Mouse (Mus musculus) midbrain, embryonic 12.5 days (tissue): ENCODE measurements at regions not wholly inside any gene's neighbourhood (a gene's known extent, or its start where the extent isn't known, plus 50 kb on each side); places are given as distances from the start of the nearest gene placed in this dataset.

Experiments used
- ATAC-seq: fragments of 200-750 bp; cut with Nextera tagmentation; 2 replicates; pipeline ENCODE4 v1.8.0; 2017; ENCODE audit warnings: low read depth, moderate TSS enrichment, moderate library complexity; ENCODE audit not compliant: low FRiP score
- H3K27ac ChIP-seq: fragments of 300-500 bp; sonication (generic); replicated peaks from 2 replicates; pipeline ENCODE4 v1.5.1; 2016; ENCODE audit warnings: mild to moderate bottlenecking
- H3K27me3 ChIP-seq: fragments of 300-500 bp; sonication (generic); 2 replicates; pipeline ENCODE4 v1.6.1; 2016; ENCODE audit warnings: mild to moderate bottlenecking
- H3K36me3 ChIP-seq: fragments of 300-500 bp; sonication (generic); 2 replicates; pipeline ENCODE4 v1.6.1; 2016
- H3K4me1 ChIP-seq: fragments of 300-500 bp; sonication (generic); 2 replicates; pipeline ENCODE4 v1.6.1; 2016
- H3K4me2 ChIP-seq: fragments of 300-500 bp; sonication (generic); replicated peaks from 2 replicates; pipeline ENCODE4 v1.6.1; 2016; ENCODE audit warnings: mild to moderate bottlenecking, moderate library complexity
- H3K4me3 ChIP-seq: fragments of 300-500 bp; sonication (generic); 2 replicates; pipeline ENCODE4 v1.5.1; 2016; ENCODE audit warnings: mild to moderate bottlenecking
- H3K9ac ChIP-seq: fragments of 300-500 bp; sonication (generic); replicated peaks from 2 replicates; pipeline ENCODE4 v1.6.1; 2016; ENCODE audit warnings: mild to moderate bottlenecking, moderate library complexity
- H3K9me3 ChIP-seq: fragments of 300-500 bp; sonication (generic); 2 replicates; pipeline ENCODE4 v1.6.1; 2016; ENCODE audit warnings: mild to moderate bottlenecking
- WGBS: fragments of 180-500 bp; shearing (Covaris S2); methylation state at CpG from one replicate; pipeline ENCODE4 v1.1.7; 2016; 5-methylcytosine and 5-hydroxymethylcytosine counted together

DNA sequence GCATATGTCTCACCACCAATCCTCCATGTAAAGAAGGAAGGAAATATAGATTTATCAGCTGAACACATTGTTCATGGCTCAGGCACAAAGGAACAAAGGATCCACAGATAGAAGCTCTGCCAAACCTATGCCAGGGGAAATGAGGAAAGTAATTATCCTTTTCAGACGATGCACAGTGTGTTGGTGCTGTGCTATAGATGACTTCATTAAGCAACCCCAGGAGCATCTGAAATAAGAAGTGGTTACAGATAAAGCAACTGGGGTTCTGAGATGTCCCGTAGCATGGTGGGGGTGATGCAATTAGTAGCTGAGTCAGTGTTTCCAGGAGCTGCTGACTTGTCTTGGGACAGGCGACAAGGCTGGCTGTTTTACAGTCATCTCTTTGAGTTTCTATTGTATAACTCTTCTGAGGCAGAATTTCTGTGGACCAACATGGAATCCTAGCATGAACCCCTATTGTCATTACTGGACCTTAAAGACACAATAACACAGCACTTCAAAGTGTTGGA, 86.2 kb upstream of the Pdzrn3 start:
- H3K4me1 ChIP-seq: no peaks in the 10 kb centered on the region
- H3K27me3 ChIP-seq: no peaks in the 10 kb centered on the region
- no peak overlapping the region for H3K9ac ChIP-seq
- no peaks in the 10 kb centered on the region for H3K36me3 ChIP-seq
- 75% methylated on average over 3 of the region's 3 CpGs for WGBS
- H3K4me3 ChIP-seq: no peak overlapping the region
- H3K9me3 ChIP-seq: no peaks in the 10 kb centered on the region
- ATAC-seq: no peak
- H3K27ac ChIP-seq: no peak overlapping the region
- H3K4me2 ChIP-seq: no peak overlapping the region

DNA sequence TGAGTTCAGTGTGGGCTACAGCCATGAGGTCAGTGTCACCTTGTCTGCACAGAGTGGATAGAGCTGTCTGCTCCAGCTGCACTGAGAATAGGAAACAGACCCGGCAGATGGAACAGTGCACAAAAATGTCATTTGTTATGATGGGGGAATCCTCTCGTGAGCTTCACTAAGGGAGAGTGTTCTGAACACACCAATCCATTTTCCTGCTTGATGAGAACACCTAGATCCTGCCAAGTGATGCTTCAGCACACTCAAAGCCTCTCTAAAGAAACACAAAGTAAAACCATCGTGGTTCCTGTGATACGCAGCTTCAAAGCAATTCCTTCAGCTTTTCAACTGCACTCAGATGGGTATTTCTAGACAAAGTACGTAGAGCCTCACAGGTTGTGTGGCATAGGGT, 69.0 kb upstream of the Pdzrn3 start:
- no peaks in the 10 kb centered on the region for H3K9me3 ChIP-seq
- H3K4me1 ChIP-seq: no peaks in the 10 kb centered on the region
- no peaks in the 10 kb centered on the region for H3K36me3 ChIP-seq
- ATAC-seq: no peak
- WGBS: 78% methylated on average over 5 of the region's 5 CpGs
- H3K4me2 ChIP-seq: no peak overlapping the region
- no peak overlapping the region for H3K9ac ChIP-seq
- no peak overlapping the region for H3K4me3 ChIP-seq
- H3K27me3 ChIP-seq: no peaks in the 10 kb centered on the region
- H3K27ac ChIP-seq: no peak overlapping the region

DNA sequence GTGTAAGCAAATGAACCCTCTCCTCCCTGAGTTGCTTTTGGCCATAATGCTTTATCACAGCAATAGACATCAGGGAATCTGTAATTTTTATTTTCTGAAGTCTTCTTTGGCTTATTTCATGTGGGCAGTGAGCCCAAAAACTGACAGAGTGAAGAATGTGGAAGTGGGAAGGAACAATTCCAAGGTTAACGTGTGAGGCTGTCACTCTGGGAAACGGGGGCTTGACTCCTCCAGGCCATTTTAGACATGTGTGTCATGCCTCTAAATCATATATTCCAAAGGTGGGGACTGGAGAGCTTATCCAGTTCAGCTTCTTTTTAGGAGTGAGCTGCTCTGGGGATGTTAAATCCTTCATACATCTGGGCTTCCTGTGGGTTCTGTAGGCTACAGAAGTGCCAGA, 68.6 kb upstream of the Pdzrn3 start:
- no peak for ATAC-seq
- Histone ChIP-seq H3K4me1 (no peaks in the 10 kb centered on the region), H3K27me3 (no peaks in the 10 kb centered on the region), H3K9me3 (no peaks in the 10 kb centered on the region), H3K9ac (no peak overlapping the region), H3K4me2 (no peak overlapping the region), H3K4me3 (no peak overlapping the region), H3K27ac (no peak overlapping the region), H3K36me3 (no peaks in the 10 kb centered on the region)
- 73% methylated on average over 2 of the region's 2 CpGs for WGBS

DNA sequence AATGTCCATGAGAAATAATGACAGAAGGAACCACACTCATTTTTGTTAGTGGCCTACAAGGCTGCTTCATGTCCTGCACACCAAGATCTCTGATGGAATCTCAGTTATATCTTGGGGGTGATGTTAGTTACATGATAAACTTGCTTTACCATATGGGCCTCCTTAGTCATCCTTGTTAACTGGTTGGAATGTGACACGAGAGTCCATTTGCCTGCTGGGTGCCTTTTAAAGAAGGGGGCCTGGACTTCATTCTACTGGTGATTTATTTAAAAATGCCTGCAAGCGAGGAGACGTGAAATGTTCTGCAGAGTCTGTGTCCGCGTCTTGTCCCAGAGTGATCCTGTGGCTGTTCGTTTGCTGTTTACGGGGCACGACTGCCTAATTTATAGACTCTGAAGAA, 55.1 kb upstream of the Pdzrn3 start:
- H3K36me3 ChIP-seq: no peaks in the 10 kb centered on the region
- 91% methylated on average over 8 of the region's 8 CpGs for WGBS
- H3K4me3 ChIP-seq: no peak overlapping the region
- H3K27ac ChIP-seq: no peak overlapping the region
- H3K9ac ChIP-seq: no peak overlapping the region
- no peaks in the 10 kb centered on the region for H3K4me1 ChIP-seq
- no peak for ATAC-seq
- H3K9me3 ChIP-seq: no peaks in the 10 kb centered on the region
- no peak overlapping the region for H3K4me2 ChIP-seq
- no peaks in the 10 kb centered on the region for H3K27me3 ChIP-seq

DNA sequence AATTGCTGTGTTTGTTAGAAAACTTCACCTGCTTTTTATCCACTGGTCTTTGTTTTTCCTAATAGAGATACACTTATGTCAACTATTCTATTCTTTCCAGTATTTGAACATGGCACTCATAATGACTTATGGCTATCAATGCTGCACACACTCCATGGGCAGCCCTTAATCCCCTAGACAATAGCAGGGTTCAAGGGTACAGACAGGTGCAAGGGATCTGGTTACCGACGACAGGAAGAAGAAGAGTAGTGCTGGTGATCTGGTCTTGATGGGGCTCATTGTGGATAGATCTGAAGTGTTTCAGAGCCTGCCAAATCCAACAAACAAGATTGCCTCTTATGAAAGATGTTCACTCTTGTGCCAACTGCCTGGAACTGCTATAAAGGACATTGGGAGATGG, 51.9 kb upstream of the Pdzrn3 start:
- Histone ChIP-seq H3K4me1 (no peaks in the 10 kb centered on the region), H3K4me3 (no peak overlapping the region), H3K27me3 (no peaks in the 10 kb centered on the region), H3K9me3 (no peaks in the 10 kb centered on the region), H3K27ac (no peak overlapping the region), H3K36me3 (no peaks in the 10 kb centered on the region), H3K4me2 (no peak overlapping the region), H3K9ac (no peak overlapping the region)
- WGBS: 37% methylated on average over 2 of the region's 2 CpGs
- no peak for ATAC-seq
